Mouse (Mus musculus): ENCODE data around the gene Agpat1. TPM values are rescaled to one million over a fixed set of nuclear protein-coding genes. Genes with fewer than 3 reads are reported as not detected.
A peak's percentile ranks its signal among the peaks of the same experiment; 100 is the strongest.

Gene Agpat1
- total RNA-seq, 4 experiments from 2014 or later = 150 to 164 (median 155) TPM

DNA sequence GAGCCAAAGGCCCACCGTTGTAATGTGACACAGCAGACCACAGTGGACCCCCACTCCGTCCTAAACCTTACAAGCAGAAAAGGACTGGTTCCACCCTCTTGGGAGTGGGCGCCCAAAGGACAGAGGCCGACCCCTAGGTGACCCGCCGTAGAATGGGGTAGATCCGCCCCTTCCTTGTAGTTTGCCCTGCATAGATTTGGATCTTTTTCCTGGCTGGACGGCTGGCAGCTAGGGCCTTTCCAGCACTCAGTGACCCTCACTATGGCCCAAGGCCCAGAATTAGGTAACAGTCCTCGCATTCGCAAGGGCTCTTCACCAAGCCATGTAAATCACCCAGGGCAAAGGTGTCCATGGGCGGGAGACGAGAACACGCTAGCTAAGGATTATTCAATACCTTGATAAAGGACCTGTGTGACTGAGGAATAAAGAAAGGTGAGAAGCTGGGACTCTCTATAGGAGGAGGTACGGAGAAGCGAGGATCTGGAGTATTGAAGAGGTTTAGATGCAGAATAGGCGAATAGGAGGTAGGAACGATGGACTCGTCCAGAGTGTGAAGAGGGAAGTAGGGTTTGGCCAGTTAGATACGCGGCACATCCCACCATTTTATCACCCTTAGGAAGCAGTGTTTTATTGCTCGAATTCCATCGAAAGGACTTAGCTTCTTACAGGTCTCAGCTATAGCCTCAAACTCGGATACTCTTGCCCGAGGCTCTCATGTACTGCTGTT lies 612 bp downstream of the Agpat1 start:
- DNase-seq (ENCODE audit: low spot score in 2 of 2) = no peak

DNA sequence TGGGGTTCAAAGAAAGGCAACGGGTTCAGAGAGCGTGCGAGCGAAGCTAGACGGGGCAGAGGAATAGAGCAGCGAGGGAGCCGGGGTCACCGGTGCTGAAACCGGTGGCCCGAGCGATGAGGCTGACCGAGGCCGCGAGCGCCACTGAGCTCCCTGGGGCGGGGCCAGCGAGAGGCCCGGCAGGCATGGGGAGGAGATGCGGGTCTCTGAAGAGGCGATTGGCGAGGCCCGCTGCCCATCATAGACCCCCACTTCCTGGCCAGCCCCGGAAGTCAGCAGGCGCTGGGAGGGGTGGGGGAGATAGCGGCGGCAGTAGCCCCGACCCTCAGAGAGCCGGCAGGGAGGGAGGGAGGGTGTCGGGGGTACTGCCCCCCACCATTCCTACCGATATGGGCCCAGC lies 1.5 kb downstream of the Agpat1 start:
- DNase-seq (ENCODE audit: low spot score in 2 of 2) = peak; percentile 94 to 97

DNA sequence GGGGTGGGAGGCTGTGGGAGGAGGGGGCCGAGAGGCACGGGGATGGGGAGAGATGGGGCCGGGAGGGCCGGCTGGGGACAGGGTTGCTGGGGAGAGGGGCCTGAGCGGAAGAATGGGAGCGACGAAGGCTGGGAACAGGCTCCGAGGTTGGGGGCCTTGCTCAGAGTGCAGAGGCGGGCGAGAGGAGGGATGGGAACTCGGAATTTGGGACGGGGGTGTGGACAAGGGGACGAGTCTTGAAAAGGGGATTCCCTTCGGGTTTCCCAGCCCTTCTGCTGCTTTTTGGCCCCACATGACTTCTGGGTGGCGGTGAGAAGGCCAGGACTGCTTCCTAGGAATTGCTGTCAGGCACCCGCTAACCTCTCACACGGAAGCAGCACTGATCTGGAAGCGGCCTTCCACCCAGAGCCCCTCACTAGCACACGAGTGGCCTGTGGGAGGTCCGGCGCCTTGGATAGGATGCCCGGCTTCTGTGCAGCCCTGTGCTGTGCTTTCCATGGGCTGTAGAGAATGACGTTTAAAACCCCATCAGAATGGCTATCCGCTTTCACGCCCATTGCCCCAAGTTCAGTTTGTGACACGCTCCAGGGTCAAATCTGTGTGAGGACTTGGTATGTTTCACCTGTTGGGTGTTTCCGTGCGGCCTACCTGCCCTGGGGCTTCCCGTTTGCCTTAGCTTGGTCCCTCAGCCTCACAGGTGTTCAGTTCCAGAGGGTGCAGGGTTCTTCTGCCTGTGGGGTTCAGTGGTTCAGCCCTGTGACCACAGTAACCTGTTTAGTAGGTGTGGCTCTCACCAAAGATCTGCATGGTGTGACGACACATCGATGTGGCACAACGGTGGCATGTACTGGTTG lies 2.4 kb downstream of the Agpat1 start:
- DNase-seq (ENCODE audit: low spot score in 2 of 2) = no peak

DNA sequence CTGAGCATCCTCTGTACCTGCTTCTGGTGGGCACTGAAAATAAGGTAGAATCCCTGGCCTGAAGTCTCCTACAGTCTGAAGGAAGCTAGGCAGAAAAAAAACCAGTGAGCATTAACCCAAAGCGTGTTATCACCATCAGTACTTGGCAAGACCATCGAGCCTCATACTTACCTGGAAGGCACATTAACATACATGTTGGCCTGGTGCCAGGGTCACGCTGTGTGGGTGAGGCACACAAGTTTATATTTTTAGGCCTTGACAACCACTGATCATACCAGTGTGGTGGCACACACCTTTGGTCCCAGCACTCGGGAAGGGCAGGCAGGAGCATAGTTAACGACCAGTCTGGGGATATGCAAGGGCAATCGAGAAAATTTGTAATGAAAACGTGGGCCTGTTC lies 3.9 kb downstream of the Agpat1 start:
- DNase-seq (ENCODE audit: low spot score in 2 of 2) = no peak

DNA sequence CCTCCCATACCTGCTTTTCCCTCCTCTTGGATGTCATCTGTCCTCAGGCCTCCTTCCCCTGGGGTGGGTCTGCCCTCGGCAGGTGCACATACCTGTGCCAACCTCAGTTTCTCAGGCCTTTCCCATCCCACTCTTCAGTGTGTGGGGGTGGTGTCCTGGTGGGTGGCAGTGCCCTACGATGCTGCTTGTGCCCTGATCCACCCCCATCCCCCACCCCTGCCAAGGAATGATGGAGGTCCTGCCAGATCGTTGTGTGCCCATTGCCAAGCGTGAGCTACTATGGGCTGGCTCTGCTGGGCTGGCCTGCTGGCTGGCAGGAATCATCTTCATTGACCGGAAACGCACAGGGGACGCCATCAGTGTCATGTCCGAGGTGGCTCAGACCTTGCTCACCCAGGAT lies 7.0 kb downstream of the Agpat1 start:
- no peak for DNase-seq (ENCODE audit: low spot score in 2 of 2)

DNA sequence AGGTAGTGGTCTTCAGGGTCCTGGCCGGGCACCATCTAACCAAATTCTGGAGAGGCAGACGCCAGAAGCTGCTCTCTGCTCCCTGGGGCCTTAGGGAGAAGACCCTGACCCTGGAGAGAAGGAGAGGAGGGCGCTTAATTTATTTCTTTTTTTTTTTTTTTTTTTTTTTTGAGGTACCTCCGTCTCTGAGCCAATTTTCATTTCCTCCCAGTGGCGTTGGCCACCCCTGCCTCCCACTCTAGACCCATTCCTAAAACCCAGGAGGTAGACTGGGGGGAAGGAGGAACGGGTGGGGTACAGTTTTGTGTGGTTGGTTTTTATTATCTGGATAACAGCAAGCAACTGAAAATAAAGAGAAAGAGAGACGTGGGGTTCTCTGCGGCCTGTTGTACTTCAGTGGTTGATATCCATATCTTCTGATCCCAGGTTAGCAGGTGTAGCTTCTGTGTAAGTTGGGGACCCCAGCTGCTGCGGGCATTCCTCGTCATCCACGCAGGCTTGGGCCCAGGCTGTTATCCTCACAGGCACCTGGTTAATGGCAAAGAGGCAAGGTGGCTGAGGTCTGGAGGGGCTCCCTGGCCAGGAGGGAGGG lies 9.1 kb downstream of the Agpat1 start:
- no peak for DNase-seq (ENCODE audit: low spot score in 2 of 2)

DNA sequence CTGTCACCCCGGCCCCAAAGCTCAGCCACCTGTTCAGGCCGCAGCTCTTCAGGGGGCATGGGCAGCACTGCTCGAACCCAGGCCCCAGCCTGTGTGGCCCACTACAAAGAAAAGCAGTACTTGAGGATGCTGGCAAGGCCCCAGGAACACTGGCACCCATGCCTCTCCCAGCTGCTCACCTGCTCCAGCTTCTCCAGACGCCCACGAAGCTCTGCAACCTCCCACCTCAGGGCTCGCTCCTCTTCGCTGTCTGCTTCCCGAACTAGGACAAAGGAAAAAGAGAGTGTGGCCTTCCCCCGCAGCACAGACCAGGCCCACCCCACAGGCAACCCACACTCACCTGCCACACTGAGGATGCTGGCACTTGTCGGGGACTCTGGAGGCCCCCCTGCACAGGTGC lies 9.8 kb downstream of the Agpat1 start:
- DNase-seq (ENCODE audit: low spot score in 2 of 2) = no peak

DNA sequence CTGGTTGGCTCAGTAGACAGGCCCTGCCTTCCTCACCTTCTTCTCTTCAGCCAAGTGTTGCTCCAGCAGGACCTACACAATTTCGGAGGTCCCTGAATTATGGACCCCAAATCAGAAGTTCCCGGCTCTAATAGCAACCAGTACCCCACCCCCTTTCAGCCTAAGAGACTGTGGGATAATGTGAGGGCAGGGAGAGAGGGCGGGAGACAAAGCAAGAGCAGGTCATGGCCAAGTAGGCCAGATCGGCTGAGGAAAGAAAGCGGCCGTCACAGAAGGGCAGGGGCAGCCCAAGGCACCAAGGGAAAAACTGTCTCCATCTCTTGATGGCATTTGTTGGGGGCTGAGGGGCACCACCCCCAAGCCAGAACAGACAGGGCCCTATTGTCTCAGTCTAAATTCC lies 11.8 kb downstream of the Agpat1 start, which contains the start of gene Egfl8:
Egfl8 (minus strand) TSS at position 101 of the 400 bp plus-strand sequence.
- no peak for DNase-seq (ENCODE audit: low spot score in 2 of 2)

DNA sequence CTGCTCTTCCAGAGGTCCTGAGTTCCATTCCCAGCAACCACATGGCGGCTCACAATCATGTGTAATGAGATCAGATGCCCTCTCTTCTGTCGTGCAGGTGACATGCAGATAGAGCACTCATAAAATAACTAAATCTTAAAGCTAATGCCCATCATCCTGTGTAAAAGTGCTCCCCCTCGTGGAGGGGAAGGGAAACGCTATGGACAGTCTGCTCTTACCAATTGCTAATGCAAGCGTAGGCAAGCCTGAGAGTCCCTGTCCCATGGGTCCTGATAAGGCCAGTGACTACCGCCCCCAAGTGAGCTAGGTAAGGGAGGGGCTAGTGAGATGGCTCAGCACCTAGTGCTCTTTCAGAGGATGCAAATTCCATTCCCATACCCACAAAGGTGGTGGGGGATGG lies 14.9 kb downstream of the Agpat1 start:
- DNase-seq (ENCODE audit: low spot score in 2 of 2) = no peak

DNA sequence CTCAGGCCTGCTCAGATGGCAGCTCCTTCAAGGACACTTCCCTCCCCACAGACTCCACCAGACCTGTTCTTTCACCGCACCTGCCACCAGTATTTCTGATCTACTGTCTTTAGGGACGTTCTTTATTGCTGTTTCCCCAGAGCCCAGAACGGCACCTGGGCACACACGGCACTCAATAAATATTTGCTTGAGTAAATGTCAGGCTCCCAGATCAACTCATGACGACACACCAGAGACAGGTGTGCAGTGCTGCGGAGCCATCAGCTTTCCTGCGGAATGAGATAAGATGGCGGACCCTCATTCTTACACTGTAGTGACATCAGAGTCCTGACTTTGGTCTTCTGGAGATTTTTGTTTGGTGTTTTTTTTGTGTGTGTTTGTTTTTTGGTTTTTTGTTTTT lies 16.9 kb downstream of the Agpat1 start:
- no peak for DNase-seq (ENCODE audit: low spot score in 2 of 2)

DNA sequence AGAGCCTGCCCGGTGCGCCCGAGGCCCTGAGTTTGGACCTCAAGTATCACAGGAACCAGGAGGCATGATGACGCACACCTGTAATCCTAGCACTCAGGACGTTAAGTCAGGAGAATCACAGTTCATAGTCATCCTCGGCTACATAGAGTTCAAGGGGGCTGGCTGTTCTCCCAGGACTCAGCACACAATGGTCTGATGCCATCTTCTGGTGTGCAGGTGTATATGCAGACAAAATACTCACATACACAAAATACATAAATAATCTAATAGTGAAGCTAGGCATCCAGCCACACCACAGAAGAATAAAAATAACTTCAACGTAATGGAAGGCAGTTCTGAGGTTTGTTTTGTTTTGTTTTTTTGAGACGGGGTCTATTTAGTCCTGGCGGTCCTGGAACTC lies 19.1 kb downstream of the Agpat1 start:
- DNase-seq (ENCODE audit: low spot score in 2 of 2) = no peak

DNA sequence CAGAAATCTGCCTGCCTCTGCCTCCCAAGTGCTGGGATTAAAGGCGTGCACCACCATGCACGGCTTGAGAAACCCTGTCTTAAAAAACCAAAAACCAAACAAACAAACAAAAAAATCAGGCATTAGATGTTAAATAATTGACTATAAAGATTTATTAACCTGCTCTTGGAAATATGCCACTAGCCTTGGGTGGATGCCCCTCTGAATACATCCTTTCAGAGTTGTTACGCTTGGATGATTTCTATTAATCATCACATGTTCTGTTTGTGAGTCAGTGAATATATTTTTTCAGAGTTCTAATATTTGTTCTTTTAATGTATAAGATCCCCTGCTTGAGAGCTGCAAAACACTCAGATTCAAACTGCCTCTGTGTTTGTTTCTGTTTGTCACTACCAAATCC lies 20.9 kb downstream of the Agpat1 start:
- no peak for DNase-seq (ENCODE audit: low spot score in 2 of 2)

DNA sequence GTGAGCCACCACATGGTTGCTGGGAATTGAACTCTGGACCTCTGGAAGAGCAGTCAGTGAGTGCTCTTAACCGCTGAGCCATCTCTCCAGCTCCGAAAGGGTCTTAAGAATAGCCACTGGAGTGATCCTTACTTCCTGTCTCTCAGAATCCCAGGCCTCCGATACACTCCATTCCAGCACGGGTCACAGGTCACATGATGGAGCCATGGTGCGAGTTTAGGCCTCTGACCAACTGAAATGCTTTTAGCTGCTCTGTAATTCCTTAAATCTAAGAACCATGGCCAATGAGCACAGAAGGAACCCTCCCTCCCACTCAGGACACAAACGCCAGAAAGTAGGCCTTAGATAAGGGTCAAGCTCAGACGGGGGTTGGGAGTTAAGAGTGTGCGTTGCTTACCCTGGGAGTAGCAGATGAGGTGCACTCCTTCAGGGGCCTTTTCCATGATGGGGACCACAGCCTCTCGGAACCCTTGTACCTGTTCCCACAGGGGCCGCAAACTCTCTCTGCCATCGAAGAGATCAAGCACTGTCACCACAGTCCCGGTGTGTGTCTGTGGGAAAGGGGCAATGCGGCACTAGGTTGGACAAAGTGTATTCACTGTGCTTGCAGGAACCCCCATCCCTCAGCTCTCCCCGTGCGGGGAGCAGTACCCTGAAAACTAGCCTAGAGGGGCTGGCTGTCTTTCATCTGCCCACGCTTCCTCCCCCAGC lies 22.2 kb downstream of the Agpat1 start:
- no peak for DNase-seq (ENCODE audit: low spot score in 2 of 2)

DNA sequence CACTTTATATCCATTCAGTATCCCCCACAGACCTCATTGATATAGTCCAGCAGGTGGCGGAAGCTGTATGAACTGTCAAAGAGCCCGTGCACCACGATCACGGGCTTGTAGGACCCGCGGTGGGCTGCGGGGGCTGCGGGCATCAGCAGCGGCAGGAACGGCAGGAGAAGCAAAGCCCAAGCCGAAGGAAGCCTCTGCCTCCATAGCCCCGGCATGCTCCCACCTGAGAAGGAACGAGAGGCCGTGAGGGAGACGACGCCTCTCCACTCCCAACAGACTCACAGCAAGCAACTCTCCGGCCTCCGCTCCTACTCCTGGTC lies 22.7 kb downstream of the Agpat1 start:
- DNase-seq (ENCODE audit: low spot score in 2 of 2) = no peak

DNA sequence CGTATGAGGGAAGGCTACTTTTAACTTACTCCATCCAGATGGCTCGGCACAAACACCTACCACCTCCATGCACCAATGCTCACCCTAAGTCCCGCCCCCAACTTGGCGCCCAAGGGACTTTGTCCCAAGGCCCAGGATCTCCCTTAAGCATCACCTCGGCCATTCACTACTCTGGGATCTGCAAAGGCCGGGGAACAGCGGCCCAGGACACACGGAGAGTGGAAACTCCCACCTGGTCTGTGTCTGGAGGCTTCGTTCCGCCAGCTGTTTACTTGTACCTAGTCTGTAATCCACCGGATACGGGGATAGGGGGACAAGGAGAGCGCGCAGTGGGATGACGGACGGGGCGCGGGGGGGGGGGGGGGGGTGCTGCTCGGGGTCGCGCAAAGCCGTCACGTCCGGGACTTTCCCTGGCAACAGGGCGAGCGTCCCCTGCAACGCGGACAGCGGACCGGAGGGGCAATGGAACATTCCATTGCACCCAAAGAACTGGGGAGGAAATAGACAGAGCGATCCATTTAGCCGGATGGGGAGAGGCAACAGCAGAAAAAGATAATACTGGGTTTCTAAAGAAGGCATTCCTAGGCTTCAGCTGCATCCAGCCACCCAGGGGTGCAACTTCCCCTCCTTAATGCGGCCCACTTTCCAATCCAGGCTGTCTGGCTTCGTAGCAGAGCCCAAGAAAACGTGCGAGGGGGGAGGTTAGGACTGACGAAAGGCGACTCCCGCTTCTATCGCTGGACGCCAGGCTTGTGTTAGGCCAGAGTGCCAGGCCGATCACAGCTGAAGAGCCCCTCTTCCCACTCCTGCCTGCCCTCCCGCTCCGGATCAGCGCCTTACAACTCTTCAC lies 23.3 kb downstream of the Agpat1 start:
- peak in 1 of 2 experiments; percentile 87 for DNase-seq (ENCODE audit: low spot score in 2 of 2)

DNA sequence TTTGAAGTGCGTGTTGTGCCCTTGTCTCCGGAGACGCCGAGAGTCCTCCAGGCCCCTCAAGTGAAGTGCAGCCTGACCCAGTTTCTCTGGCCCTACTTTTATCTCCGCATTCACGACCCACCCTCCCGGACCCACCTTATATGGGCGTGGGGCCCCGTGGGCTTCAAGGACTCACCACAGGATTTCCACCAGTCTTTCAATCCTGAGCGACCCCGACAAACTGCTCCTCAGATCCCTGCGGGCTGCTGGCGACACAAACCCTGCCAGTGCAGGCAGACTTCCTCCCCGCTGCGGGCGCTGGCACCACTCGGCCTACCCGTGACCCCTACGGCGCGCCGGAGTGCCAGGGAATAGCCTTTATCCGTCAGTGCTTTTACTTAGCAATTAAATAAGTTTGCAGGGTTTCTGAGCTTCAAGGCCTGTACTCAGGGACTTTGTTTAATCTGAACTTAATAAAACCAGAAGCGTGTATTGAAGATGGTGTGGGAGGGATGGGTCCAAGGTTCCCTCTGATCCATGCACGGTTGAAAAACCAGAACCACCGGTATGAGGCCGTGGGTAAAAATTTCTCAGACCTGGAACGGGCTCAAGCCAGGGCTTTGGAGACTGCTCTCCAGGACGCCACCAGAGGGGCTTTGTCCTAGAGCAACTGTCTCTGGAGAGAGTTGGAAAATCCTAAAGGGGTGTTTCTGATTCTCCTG lies 24.0 kb downstream of the Agpat1 start, which contains the start of gene Ppt2:
Ppt2 (minus strand) TSS at position 568 of the 701 bp plus-strand sequence.
- DNase-seq (ENCODE audit: low spot score in 2 of 2) = no peak

DNA sequence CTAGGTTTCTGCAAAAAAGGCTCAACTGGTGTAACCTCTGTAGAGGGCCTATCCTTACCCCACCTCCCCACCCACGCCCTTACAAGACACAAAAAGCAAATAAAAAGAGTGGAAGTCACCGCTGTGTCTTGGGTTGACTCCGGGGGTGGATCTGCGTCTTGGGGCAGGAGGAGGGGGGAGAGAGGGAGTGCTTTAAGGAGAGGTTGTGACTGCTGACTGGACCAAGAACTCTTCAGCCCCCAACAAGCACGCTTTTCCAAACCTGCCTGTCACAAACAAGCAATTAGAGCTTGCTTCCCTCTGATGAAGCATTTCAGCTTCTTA lies 24.5 kb downstream of the Agpat1 start:
- no peak for DNase-seq (ENCODE audit: low spot score in 2 of 2)

DNA sequence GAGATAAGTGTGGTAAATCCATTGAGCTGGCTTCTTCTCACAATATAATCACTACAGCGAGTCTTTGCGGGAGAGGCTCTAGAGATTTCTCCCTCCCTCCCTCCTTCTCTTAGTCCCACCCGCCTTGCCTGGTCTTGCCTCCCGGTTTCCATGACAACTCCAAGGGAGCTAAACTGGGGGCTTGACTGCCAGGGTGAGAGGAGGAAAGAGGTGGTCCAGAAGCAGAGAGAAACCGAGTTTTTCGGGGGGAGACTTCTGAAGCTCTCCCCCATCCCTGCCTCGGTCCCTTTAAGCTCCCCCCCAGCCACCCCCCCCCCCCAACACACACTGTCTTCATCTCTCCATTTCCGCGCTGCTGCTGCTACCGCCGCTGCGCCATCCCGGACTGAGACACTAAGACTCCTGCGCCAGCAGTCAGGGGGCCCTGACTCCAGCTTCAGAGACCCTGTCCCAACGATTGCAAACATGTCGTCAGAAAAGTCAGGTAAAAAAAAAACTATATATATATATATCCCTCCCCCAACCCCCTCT lies 25.2 kb downstream of the Agpat1 start, which contains the start of gene Prrt1:
Prrt1 (plus strand) TSS at position 313 of the 531 bp plus-strand sequence.
- peak in 1 of 2 experiments; percentile 74 for DNase-seq (ENCODE audit: low spot score in 2 of 2)

DNA sequence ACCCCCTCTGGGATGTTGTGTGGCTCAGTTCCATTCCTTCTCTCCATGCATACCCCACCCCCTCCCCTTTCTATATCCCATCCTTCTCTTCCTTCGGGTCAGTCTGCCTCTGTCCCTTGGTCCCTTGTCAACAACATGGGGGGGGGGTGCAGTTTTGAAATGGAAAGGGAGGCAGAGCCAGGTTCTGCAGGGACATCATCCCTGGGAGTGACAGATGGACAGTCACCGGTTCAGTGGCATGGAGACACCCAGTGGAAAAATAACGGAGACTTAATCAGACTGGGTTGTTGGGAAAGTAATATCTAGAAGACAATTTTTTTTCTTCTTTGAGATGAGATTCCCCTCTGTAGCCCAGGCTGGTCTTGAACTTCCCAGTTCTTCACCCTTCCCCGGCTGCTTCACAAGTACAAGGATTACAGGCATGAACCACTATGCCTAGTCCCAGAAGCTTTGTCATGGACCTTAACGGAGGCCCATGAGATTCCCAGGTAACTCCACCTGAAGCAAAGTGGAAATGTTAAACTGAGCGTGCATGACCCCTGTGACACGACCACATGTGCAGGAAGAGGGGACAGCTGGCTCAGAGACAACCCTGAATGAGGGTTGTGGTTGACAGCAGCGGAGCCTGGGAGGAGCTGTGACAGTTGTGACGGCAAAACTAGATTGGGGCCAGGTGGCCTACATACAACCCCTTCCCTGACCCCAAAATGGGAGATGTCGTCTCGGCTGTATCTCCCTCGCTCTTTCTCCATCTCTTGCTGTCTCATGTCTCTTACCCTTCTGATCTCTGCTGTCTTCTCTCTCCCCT lies 25.9 kb downstream of the Agpat1 start:
- DNase-seq (ENCODE audit: low spot score in 2 of 2) = no peak

Data from left cerebral cortex, adult 8-10 months (tissue).